Mouse (Mus musculus) spleen, adult 2 months (tissue): ENCODE data around the gene Guca2b. TPM values are rescaled to one million over a fixed set of nuclear protein-coding genes. Genes with fewer than 3 reads are reported as not detected.

Source experiments
- DNase-seq, 2 experiments: peaks; one replicate each; pipeline versions ENCODE4 v3.0.0 to v3.0.0-alpha.2; 2012 to 2021; ENCODE audit warnings: low spot score in 2 of 2, low read depth in 1 of 2
- H3K27ac ChIP-seq: fragments of 200-500 bp; 2 replicates; pipeline ENCODE4 v1.5.1; 2012; ENCODE audit warnings: low read length, inconsistent platforms; ENCODE audit not compliant: insufficient read depth
- H3K27me3 ChIP-seq: fragments of 200-500 bp; 2 replicates; pipeline ENCODE4 v1.6.1; 2012; ENCODE audit warnings: mild to moderate bottlenecking, moderate library complexity, low read length, inconsistent platforms; ENCODE audit not compliant: control insufficient read depth, insufficient read depth
- H3K36me3 ChIP-seq: fragments of 200-500 bp; 2 replicates; pipeline ENCODE4 v1.6.1; 2012; ENCODE audit warnings: mild to moderate bottlenecking, low read length, inconsistent platforms; ENCODE audit not compliant: control insufficient read depth, insufficient read depth
- H3K4me1 ChIP-seq: fragments of 200-500 bp; 2 replicates; pipeline ENCODE4 v1.6.1; 2011; ENCODE audit warnings: inconsistent platforms; ENCODE audit not compliant: control insufficient read depth, insufficient read depth, insufficient read length
- H3K4me3 ChIP-seq: fragments of 200-500 bp; 2 replicates; pipeline ENCODE4 v1.5.1; 2011; ENCODE audit warnings: mild to moderate bottlenecking, inconsistent platforms; ENCODE audit not compliant: insufficient read depth, insufficient read length; ENCODE audit errors: extremely low read depth
- CTCF ChIP-seq: fragments of 200-500 bp; IDR thresholded peaks from 2 replicates; pipeline ENCODE4 v1.5.1; 2011; ENCODE audit warnings: mild to moderate bottlenecking, inconsistent platforms; ENCODE audit not compliant: insufficient read depth, insufficient read length, insufficient replicate concordance; ENCODE audit errors: extremely low read depth
- POLR2A ChIP-seq: fragments of 200-500 bp; IDR thresholded peaks from 2 replicates; pipeline ENCODE4 v1.6.1; 2011; ENCODE audit warnings: low read depth, low read length, inconsistent platforms
- WGBS: fragments of 180-500 bp; shearing (Covaris S2); methylation state at CpG from one replicate; pipeline ENCODE4 v1.1.7; 2018; 5-methylcytosine and 5-hydroxymethylcytosine counted together
- polyA plus RNA-seq: library from polyadenylated mRNA; depleted of rRNA; stranded (reverse); fragments of >200 nt; gene quantifications from 2 replicates; pipeline ENCODE4 v1.2.3, GENCODE M21; 2012; rRNA removed

Gene Guca2b
- 0.41 and 1.2 TPM in 2 replicates for polyA plus RNA-seq

DNA sequence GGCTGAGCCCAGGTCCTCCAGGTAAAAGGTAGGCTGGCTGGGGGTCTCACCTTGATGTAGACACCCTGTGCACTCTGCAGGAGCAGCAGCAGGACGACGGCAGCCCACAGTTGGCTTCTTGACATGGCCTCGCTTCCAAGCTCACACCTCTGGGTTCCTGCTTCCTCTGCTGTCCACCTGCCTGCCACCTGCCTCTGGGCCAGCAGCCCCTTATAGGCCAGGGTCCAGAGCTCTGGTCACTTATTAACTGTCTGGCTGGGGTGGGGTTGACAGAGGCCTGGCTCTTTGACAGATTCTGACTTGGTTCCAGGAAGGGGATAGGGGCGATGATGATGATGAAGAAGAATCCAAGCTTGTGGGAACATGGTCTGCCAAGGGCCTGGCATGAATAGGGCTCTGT is at the start of gene Guca2b:
TSS of gene Guca2b (minus strand) at position 224 of the 400 bp plus-strand sequence.
- TF ChIP-seq CTCF (no peak), POLR2A (no peak)
- 93% methylated on average over 4 of the region's 4 CpGs for WGBS
- Histone ChIP-seq H3K4me1 (peaks cover 9% of the 10 kb centered on the region; the same call in 1 of the 2 replicates), H3K36me3 (no peaks in the 10 kb centered on the region), H3K27ac (no peak within 1 kb of the TSS), H3K27me3 (no peaks in the 10 kb centered on the region), H3K4me3 (no peak within 1 kb of the TSS)
- no peak for DNase-seq

DNA sequence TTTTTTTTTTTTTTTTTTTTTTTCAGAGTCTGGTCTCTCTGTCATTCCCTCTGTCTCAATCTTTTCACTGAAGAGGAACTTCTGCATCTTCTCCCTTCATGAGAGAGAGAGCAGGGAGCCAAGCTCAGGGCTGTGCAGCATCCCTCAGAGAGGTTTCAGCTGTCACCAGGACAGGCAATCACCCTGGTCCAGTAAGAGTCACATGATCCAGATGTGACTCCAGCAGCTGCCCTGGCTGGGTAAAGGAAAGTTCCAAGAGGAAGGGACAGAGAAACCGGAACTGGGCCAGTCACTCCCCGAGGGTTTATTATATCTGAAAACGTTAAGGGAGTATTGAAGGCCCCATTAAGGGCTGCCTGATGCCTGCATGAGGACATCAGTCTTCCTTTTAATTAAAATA is 49.0 kb upstream of the Guca2b start:
- WGBS: 72% methylated on average over 3 of the region's 3 CpGs

GRCm38 (mm10) chr4:119707326-119707725 is 48.6 kb upstream of the Guca2b start:
- no peak for TF ChIP-seq CTCF
- TF ChIP-seq POLR2A: no peak
- 77% methylated on average over 5 of the region's 5 CpGs for WGBS
- H3K27me3 ChIP-seq: no peaks in the 10 kb centered on the region

More for the DNA sequence above, 49.0 kb upstream of the Guca2b start:
- Histone ChIP-seq H3K4me1 (no peaks in the 10 kb centered on the region; the same call in 1 of the 2 replicates), H3K36me3 (no peaks in the 10 kb centered on the region), H3K27ac (no peak overlapping the region), H3K27me3 (no peaks in the 10 kb centered on the region), H3K4me3 (no peak overlapping the region)
- no peak for DNase-seq
- no peak for TF ChIP-seq POLR2A
- TF ChIP-seq CTCF: no peak

DNA sequence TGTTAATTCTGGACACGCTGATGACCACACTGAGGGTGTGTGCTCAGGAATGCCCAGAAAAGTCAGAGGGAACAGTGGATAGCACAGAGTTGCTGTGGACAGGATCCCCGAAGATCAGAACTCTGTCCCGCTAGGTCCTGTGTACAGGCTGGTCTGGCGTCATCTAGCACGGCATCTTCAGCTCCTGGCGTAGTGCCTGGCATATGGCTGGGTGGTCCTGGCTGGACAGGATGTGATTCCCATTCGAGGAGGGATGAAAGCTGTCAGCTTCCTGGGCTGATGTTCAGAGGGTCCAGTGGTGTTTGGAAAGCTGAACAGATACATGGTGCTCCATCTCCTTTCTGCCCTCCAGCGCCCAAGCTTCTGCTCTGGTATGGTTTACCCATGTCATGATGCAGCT is 45.2 kb upstream of the Guca2b start:
- no peak for DNase-seq
- H3K27ac ChIP-seq: no peak overlapping the region
- no peak for TF ChIP-seq CTCF
- no peak for TF ChIP-seq POLR2A
- 89% methylated on average over 8 of the region's 8 CpGs for WGBS
- no peaks in the 10 kb centered on the region for H3K27me3 ChIP-seq
- no peaks in the 10 kb centered on the region; the same call in 1 of the 2 replicates for H3K4me1 ChIP-seq
- no peaks in the 10 kb centered on the region for H3K36me3 ChIP-seq
- H3K4me3 ChIP-seq: no peak overlapping the region

More at GRCm38 (mm10) chr4:119707326-119707725, 48.6 kb upstream of the Guca2b start:
- no peaks in the 10 kb centered on the region; the same call in 1 of the 2 replicates for H3K4me1 ChIP-seq
- H3K4me3 ChIP-seq: no peak overlapping the region
- DNase-seq: no peak
- H3K36me3 ChIP-seq: no peaks in the 10 kb centered on the region
- H3K27ac ChIP-seq: no peak overlapping the region

- DNase-seq: no peak
- Histone ChIP-seq H3K27ac (no peak overlapping the region), H3K27me3 (no peaks in the 10 kb centered on the region), H3K36me3 (no peaks in the 10 kb centered on the region), H3K4me3 (no peak overlapping the region), H3K4me1 (no peaks in the 10 kb centered on the region)
- TF ChIP-seq CTCF (no peak), POLR2A (no peak)
- 86% methylated on average over 11 of the region's 11 CpGs for WGBS
Measured at GRCm38 (mm10) chr4:119701269-119701954, 42.7 kb upstream of the Guca2b start.

DNA sequence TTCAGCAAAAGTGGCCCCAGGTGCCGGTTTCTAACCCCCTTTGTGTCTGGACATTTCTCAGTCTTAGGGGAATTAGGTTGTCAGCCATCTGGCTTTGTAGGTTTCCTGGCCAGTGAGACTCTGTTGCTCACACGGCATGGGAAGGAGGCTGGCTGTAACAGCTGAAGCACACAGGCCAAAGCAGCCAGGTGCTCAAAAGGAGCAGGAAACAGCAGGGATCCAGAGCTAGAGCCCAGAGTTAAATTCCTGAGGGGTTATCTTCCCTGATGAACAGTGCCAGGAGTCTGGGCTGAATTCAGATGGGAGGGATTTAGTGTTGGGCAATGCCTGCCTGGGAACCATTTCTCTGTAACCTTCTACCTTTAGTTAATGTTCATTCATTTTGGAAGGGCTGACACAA is 39.6 kb upstream of the Guca2b start:
- no peaks in the 10 kb centered on the region for H3K36me3 ChIP-seq
- no peak overlapping the region for H3K4me3 ChIP-seq
- H3K27ac ChIP-seq: no peak overlapping the region
- WGBS: 55% methylated on average over 2 of the region's 2 CpGs
- H3K4me1 ChIP-seq: no peaks in the 10 kb centered on the region
- no peak for DNase-seq
- TF ChIP-seq CTCF (no peak), POLR2A (no peak)
- H3K27me3 ChIP-seq: no peaks in the 10 kb centered on the region

GRCm38 (mm10) chr4:119685746-119686145 is 27.0 kb upstream of the Guca2b start:
- Histone ChIP-seq H3K27ac (no peak overlapping the region), H3K4me3 (no peak overlapping the region), H3K36me3 (no peaks in the 10 kb centered on the region), H3K27me3 (no peaks in the 10 kb centered on the region), H3K4me1 (no peaks in the 10 kb centered on the region)
- WGBS: 94% methylated on average over 2 of the region's 2 CpGs
- TF ChIP-seq CTCF: no peak
- no peak for TF ChIP-seq POLR2A
- DNase-seq: no peak
